Mouse (Mus musculus) kidney, embryonic 14.5 days (tissue): ENCODE results near the gene Dleu7. TPM values are rescaled to one million over a fixed set of nuclear protein-coding genes. Genes with fewer than 3 reads are reported as not detected.

ENCODE experiments used
- ATAC-seq: fragments of 200-750 bp; cut with Nextera tagmentation; 2 replicates; pipeline ENCODE4 v1.8.0; 2017; ENCODE audit warnings: moderate number of reproducible peaks, mild to moderate bottlenecking, moderate TSS enrichment, moderate library complexity; ENCODE audit not compliant: low FRiP score, low TSS enrichment
- H3K27ac ChIP-seq: fragments of 300-500 bp; sonication (generic); 2 replicates; pipeline ENCODE4 v1.5.1; 2014; ENCODE audit warnings: low read depth, mild to moderate bottlenecking, low read length, moderate library complexity, mixed read lengths
- H3K27me3 ChIP-seq: fragments of 300-500 bp; sonication (generic); 2 replicates; pipeline ENCODE4 v1.6.1; 2014; ENCODE audit warnings: mild to moderate bottlenecking, low read length; ENCODE audit not compliant: control insufficient read depth, insufficient read depth
- H3K36me3 ChIP-seq: fragments of 300-500 bp; sonication (generic); 2 replicates; pipeline ENCODE4 v1.6.1; 2014; ENCODE audit warnings: low read length, mixed read lengths; ENCODE audit not compliant: control insufficient read depth, insufficient read depth
- H3K4me1 ChIP-seq: fragments of 300-500 bp; sonication (generic); 2 replicates; pipeline ENCODE4 v1.6.1; 2014; ENCODE audit warnings: low read length, mixed read lengths; ENCODE audit not compliant: control insufficient read depth, insufficient read depth
- H3K4me2 ChIP-seq: fragments of 300-500 bp; sonication (generic); replicated peaks from 2 replicates; pipeline ENCODE4 v1.6.1; 2014; ENCODE audit warnings: low read depth, mild to moderate bottlenecking, low read length
- H3K4me3 ChIP-seq: fragments of 300-500 bp; sonication (generic); 2 replicates; pipeline ENCODE4 v1.5.1; 2014; ENCODE audit warnings: mild to moderate bottlenecking, low read length
- H3K9ac ChIP-seq: fragments of 300-500 bp; sonication (generic); 2 replicates; pipeline ENCODE4 v1.6.1; 2014; ENCODE audit warnings: low read depth, mild to moderate bottlenecking, low read length, moderate library complexity
- H3K9me3 ChIP-seq: fragments of 300-500 bp; sonication (generic); 2 replicates; pipeline ENCODE4 v1.6.1; 2016; ENCODE audit warnings: low read length; ENCODE audit not compliant: control insufficient read depth
- WGBS: fragments of 180-500 bp; shearing (Covaris S2); extraction: QIAGEN DNeasy Blood & Tissue Kit; methylation state at CpG from one replicate; pipeline ENCODE4 v1.1.7; 2014; 5-methylcytosine and 5-hydroxymethylcytosine counted together
- polyA plus RNA-seq: library from polyadenylated mRNA; unstranded; fragments of >200 nt; fragmentation: Nextera tagmentation; extraction: Ambion mirVana; gene quantifications from 2 replicates; pipeline ENCODE4 v1.2.1, GENCODE M21; 2014

Gene Dleu7
- polyA plus RNA-seq, 1 experiment from 2014 or later = 4.8 TPM

GRCm38 (mm10) chr14:62327171-62327570 lies 34.3 kb upstream of the Dleu7 start:
- Histone ChIP-seq H3K4me3 (no peak overlapping the region), H3K9ac (no peak overlapping the region), H3K9me3 (no peaks in the 10 kb centered on the region), H3K36me3 (no peaks in the 10 kb centered on the region), H3K4me1 (peaks cover 3% of the 10 kb centered on the region; the same call in 1 of the 2 replicates), H3K27ac (no peak overlapping the region), H3K4me2 (no peak overlapping the region), H3K27me3 (no peaks in the 10 kb centered on the region)
- 43% methylated on average over 2 of the region's 2 CpGs for WGBS
- ATAC-seq = no peak

GRCm38 (mm10) chr14:62326026-62326425 lies 33.2 kb upstream of the Dleu7 start:
- no peaks in the 10 kb centered on the region for H3K9me3 ChIP-seq
- no peaks in the 10 kb centered on the region; the same call in 1 of the 2 replicates for H3K4me1 ChIP-seq
- ATAC-seq = 0 out of 2 replicates have a peak, but pooled peaks have one; percentile 32
- WGBS = 61% methylated on average over 3 of the region's 3 CpGs
- H3K27me3 ChIP-seq = no peaks in the 10 kb centered on the region
- H3K9ac ChIP-seq = no peak overlapping the region
- no peak overlapping the region for H3K27ac ChIP-seq
- no peaks in the 10 kb centered on the region for H3K36me3 ChIP-seq
- no peak overlapping the region for H3K4me3 ChIP-seq
- no peak overlapping the region for H3K4me2 ChIP-seq

GRCm38 (mm10) chr14:62324943-62325342 lies 32.1 kb upstream of the Dleu7 start:
- 88% methylated on average over 5 of the region's 5 CpGs for WGBS
- no peaks in the 10 kb centered on the region for H3K27me3 ChIP-seq
- no peak for ATAC-seq
- no peak overlapping the region for H3K4me3 ChIP-seq
- H3K36me3 ChIP-seq = no peaks in the 10 kb centered on the region
- no peak overlapping the region for H3K9ac ChIP-seq
- no peak overlapping the region for H3K4me2 ChIP-seq
- H3K9me3 ChIP-seq = no peaks in the 10 kb centered on the region
- H3K27ac ChIP-seq = no peak overlapping the region
- no peaks in the 10 kb centered on the region; the same call in 1 of the 2 replicates for H3K4me1 ChIP-seq

GRCm38 (mm10) chr14:62323457-62323856 lies 30.6 kb upstream of the Dleu7 start:
- no peaks in the 10 kb centered on the region for H3K9me3 ChIP-seq
- no peak overlapping the region for H3K9ac ChIP-seq
- H3K4me3 ChIP-seq = no peak overlapping the region
- H3K27ac ChIP-seq = no peak overlapping the region
- WGBS = 68% methylated on average over 5 of the region's 5 CpGs
- H3K36me3 ChIP-seq = no peaks in the 10 kb centered on the region
- ATAC-seq = no peak
- H3K4me1 ChIP-seq = no peaks in the 10 kb centered on the region; the same call in 1 of the 2 replicates
- H3K4me2 ChIP-seq = no peak overlapping the region
- H3K27me3 ChIP-seq = no peaks in the 10 kb centered on the region

GRCm38 (mm10) chr14:62322581-62323344 lies 29.9 kb upstream of the Dleu7 start:
- Histone ChIP-seq H3K36me3 (no peaks in the 10 kb centered on the region), H3K4me2 (no peak overlapping the region), H3K9ac (no peak overlapping the region), H3K27ac (0 out of 2 replicates have a peak overlapping the region, but pooled peaks have one; percentile 32), H3K27me3 (no peaks in the 10 kb centered on the region), H3K4me3 (no peak overlapping the region), H3K9me3 (no peaks in the 10 kb centered on the region), H3K4me1 (no peaks in the 10 kb centered on the region; the same call in 1 of the 2 replicates)
- 44% methylated on average over 6 of the region's 6 CpGs for WGBS
- ATAC-seq = no peak

- no peaks in the 10 kb centered on the region for H3K27me3 ChIP-seq
- H3K27ac ChIP-seq = no peak overlapping the region
- H3K4me2 ChIP-seq = no peak overlapping the region
- no peak overlapping the region for H3K9ac ChIP-seq
- no peaks in the 10 kb centered on the region for H3K4me1 ChIP-seq
- H3K9me3 ChIP-seq = no peaks in the 10 kb centered on the region
- ATAC-seq = no peak
- H3K4me3 ChIP-seq = no peak overlapping the region
- 97% methylated on average over 1 of the region's 1 CpGs for WGBS
- no peaks in the 10 kb centered on the region for H3K36me3 ChIP-seq
These were observed 18.8 kb upstream of the Dleu7 start for GRCm38 (mm10) chr14:62311672-62312071.

- H3K9ac ChIP-seq = no peak overlapping the region
- no peak overlapping the region for H3K4me2 ChIP-seq
- no peak overlapping the region for H3K27ac ChIP-seq
- 48% methylated on average over 2 of the region's 2 CpGs for WGBS
- no peak overlapping the region for H3K4me3 ChIP-seq
- no peaks in the 10 kb centered on the region for H3K4me1 ChIP-seq
- H3K9me3 ChIP-seq = no peaks in the 10 kb centered on the region
- no peaks in the 10 kb centered on the region for H3K27me3 ChIP-seq
- no peak for ATAC-seq
- no peaks in the 10 kb centered on the region for H3K36me3 ChIP-seq
These were observed 16.2 kb upstream of the Dleu7 start for GRCm38 (mm10) chr14:62309026-62309425.

GRCm38 (mm10) chr14:62307555-62307954 lies 14.7 kb upstream of the Dleu7 start:
- WGBS = 87% methylated on average over 1 of the region's 1 CpGs
- H3K36me3 ChIP-seq = no peaks in the 10 kb centered on the region
- no peak overlapping the region for H3K9ac ChIP-seq
- H3K27ac ChIP-seq = no peak overlapping the region
- H3K4me2 ChIP-seq = no peak overlapping the region
- no peaks in the 10 kb centered on the region for H3K9me3 ChIP-seq
- no peak for ATAC-seq
- no peak overlapping the region for H3K4me3 ChIP-seq
- no peaks in the 10 kb centered on the region for H3K4me1 ChIP-seq
- H3K27me3 ChIP-seq = no peaks in the 10 kb centered on the region

GRCm38 (mm10) chr14:62300031-62300430 lies 7.2 kb upstream of the Dleu7 start:
- Histone ChIP-seq H3K4me3 (no peak overlapping the region), H3K27ac (no peak overlapping the region), H3K36me3 (no peaks in the 10 kb centered on the region), H3K9ac (no peak overlapping the region), H3K4me1 (no peaks in the 10 kb centered on the region), H3K27me3 (no peaks in the 10 kb centered on the region), H3K9me3 (no peaks in the 10 kb centered on the region), H3K4me2 (no peak overlapping the region)
- ATAC-seq = no peak
- 84% methylated on average over 3 of the region's 3 CpGs for WGBS
